Mouse (Mus musculus) left cerebral cortex, postnatal 36 days (tissue): ENCODE results near the gene Efs. TPM values are rescaled to one million over a fixed set of nuclear protein-coding genes. Genes with fewer than 3 reads are reported as not detected.
A peak's percentile ranks its signal among the peaks of the same experiment; 100 is the strongest.

Source experiments
- DNase-seq, 2 experiments: peaks; one replicate each; pipeline ENCODE4 v3.0.0; 2021 to 2022; ENCODE audit warnings: low spot score in 2 of 2, mixed read lengths in 1 of 2
- intact Hi-C: fragments of 180-260 bp; cut with DNase I; formaldehyde crosslinking; loops from one replicate; pipeline ENCODE4 v1.15.1; 2025
- total RNA-seq, 2 experiments: library from RNA; stranded (reverse); gene quantifications; 2 replicates each; pipeline ENCODE4 v1.2.3; 2021

The Efs gene
- total RNA-seq, 2 experiments from 2014 or later: 7.1 to 7.3 TPM

DNA sequence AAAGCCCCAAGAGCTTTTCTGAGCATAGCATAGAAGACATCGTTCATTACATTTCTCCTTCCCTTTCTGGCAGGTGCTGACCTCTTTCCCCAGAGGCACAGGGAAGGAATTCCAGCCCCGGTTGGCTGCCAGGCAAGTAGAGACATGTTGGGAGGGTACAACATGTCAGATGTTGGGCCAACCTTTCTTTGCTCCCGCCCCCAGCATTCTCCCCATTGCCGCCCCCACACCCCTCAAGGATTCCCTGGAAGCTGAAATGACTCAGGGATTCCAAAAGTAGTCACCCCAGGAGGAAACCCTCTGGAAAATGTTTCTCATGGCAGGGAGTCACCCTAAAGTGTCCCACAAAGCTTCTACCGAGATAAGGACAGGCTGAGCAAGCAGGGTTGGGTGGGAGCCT lies 3.9 kb upstream of the Efs start:
- no peak for DNase-seq
- intact Hi-C loops: no loop called here

DNA sequence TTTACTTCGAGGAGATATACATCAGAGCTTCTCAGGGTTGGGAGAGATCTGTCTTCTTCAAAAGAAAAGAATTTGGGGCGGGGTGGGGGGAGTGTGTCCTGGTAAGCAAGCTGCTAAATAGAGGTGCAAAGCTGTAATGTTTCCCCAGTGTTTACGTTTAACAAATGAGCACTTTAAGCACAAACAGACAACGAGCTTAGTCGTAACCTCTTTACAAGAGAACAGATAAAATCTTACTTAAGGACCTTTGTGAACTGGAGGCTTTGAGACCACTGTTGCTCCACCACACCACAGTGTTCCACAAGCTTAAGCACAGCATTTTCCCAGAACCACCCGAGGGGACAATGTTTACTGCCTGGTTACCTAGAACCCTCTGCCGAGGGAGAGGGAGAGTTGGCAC lies 1.4 kb upstream of the Efs start:
- DNase-seq: no peak
- intact Hi-C loops: no loop called here

DNA sequence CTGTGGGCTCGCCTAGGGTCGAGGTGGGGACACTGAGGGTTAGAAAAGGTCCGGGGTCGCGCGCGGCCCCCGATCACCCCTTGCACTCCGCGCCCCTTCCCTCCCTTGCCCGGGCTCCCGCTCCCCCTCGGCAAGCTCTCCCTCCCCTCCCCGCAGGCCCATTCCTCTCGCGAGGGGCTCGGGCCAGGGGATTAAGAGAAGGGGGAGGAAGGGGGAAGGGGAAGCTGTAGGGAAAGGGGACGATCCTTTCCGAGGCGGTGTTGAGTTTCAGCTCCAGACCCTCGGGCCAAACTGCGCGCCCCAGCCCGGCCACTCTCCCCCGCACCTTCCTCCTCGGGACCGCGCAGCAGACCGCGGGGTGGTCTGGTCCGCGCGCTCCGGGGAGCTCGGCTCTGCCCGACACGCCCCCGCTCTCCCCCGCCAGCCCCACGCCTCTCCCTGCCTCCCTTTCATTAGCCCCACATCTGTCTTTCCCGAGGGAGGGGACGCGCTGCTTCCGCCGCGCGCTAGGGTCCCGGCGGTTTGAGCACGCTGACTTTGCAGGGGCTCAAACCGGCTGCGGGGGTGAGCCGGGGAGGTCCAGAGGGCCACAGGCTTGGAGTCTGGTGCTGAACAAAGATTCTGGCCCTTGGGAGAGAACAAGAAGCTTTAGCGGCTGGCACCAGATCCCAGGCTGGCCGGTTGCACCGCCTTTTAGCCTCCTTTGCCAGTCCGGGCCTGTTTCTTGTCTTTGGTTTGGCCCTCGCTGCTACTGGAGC lies 654 bp upstream of the Efs start:
- no peak for DNase-seq
- intact Hi-C loops: no loop called here

DNA sequence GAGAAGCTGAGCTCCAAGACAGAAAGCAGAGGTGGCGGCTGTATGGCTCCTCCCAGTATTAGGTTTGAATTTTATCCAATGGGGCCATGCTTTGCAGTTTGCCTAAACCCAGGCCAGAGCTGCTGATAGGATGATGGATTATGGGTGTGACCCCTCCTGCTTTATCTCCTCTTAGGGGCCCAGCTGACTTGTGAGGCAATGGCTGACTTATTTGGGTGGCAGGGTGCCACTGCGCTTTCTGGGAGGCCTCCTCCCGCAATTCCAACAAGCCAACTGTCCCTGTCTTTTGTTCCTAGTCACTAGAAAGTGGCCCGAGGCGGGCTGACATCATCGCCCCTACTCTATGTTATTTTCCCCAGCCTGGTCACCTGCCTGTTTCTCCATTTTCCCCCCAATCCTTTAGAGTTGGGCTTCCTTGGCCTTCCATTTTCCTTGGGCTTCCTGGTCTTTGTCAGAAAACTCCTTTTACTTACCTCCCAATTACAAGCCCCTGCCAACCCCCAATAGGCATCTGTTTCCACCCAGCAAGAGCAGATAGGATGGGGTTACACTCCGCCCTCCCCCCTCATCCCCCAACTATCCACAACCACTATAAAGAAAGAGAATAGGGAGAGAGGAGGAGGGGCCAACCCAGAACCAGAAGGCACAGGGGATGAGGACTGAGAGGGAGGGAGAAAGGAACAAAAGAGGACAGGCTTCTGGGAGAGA lies 1.1 kb downstream of the Efs start:
- DNase-seq: no peak
- intact Hi-C loops: no loop called here

DNA sequence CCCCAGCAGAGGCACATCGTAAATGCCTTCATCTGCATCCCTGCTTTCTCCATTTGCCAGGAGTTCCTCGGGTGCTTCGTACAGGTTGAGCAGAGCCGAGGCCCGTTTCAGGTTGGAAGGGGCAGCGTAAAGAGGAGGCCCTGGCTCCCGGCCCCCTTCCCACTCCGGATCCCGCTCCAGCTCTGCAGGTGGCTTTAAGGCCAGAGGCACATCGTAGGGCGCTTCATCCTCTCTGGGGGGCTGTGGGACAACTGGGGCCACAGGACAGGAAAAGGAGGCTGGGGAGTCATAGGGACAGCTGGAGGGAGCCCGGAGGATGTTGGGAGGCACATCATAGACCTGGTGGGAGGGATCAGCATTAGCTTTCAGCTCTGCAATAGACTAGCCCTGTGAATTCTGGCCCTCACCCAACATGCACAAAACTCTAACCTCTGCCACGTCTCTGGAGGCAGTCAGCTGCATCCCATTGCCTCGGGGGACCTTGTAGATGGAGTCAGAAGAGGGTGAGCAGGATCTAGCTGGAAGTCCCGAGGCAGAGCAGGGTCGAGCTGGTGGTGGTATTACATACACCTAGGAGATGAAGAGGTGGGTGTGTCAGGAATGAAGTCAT lies 5.7 kb downstream of the Efs start:
- intact Hi-C loops: no loop called here
- DNase-seq: no peak

DNA sequence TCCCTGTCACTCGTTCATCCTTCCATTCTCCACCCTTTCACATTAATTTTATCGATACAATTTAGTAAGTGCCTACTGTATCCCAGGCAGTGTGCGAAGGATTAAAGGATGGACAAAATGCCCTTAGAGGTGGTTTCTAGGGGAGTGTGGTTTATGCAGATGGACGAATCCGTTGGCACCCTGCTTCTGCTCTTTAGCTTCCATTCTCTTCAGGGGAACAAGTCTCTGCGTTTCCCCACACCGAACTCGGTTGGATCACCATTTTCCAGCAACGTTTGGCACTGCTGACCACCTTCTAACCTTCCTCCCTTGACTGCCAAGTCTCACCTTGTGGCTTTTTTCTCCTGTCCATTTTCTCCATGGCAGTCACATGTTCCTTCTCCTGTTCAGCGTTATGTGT lies 12.6 kb downstream of the Efs start:
- intact Hi-C loops: loop anchor here (1.0 kb wide), 1 partner anchor 102 kb away; the partner anchor contains the start of gene Ngdn
- no peak for DNase-seq

DNA sequence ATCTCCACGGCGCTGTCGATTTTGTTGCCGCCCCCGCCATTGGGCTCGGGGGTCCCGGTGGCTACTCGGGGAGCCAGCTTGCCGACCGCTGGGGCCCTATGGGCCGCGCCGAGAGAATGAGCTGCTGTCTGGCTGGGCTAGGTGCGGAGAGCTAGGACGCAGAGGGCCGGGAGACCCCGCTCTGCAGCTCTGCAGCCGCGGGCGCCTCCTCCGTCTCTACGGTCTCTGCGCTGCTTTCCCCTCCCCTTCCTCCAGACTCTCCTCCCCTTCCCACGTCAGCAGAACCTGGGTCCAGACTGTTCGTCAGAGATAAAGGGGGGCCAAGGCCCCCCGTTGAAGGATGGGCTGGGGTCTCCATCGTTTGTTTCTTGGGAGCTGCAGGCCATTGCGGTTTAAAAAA lies 13.0 kb downstream of the Efs start, which contains the start of gene Slc22a17:
TSS of gene Slc22a17 (minus strand) at position 247 of the 400 bp plus-strand sequence.
- DNase-seq: peak; percentile 81 to 84
- intact Hi-C loops: loop anchor here (1.0 kb wide), 1 partner anchor 102 kb away; the partner anchor contains the start of gene Ngdn

DNA sequence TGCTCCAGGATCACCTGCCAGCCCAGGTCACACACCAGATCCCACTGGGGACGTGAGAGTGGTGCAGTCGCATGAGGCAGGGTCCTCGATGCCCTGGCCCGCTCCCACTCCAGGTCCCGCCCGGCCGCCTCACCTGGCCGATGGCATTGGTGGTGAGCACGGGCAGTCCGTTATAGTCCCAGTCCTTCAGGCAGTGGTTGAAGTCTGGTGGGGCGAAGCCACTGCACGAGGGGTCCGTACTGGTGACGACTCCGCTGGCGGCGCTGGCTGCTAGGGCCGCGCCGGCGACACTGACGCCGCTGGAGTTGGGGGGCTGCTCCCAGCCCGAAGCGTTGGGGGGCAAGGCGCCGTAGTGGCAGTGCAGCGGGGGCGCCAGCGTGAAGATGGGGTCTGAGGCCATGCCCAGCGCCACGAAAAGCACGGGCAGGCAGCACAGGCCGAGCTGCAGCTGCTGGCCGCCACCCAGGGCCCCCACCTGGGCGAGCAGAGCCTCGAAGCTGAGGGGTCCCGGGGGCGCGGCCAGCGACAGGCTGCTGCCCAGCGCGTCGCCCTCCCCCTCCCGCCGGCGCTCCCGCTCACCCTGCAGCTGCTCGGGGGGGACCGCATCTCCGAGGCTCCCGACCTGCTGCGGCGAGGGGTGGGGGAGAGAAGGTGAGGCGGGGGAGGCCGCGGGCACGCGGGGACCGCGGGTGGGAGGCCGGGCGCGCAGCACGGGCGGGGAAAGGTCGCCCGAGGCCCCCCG lies 13.6 kb downstream of the Efs start:
- no peak for DNase-seq
- intact Hi-C loops: no loop called here

DNA sequence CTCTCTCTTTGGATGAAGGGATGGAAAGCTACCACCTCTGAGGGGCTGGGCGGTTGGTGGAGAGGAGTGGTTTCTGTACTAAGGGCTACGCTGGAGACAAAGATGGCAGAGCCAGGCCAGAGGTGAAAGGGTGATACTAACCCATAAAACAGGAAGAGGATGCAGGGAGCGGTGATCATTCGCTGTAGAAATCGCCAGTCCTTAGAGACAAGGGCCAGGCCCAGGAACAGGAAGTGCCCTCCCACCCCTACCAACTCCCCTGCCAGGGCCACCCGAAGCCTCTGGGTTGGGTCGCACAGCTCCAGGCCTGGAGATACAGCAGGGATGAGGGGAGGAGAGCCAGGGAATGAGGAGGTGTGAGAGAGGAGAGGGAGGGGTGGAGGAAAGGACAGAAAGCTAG lies 17.2 kb downstream of the Efs start:
- DNase-seq: no peak
- intact Hi-C loops: no loop called here

DNA sequence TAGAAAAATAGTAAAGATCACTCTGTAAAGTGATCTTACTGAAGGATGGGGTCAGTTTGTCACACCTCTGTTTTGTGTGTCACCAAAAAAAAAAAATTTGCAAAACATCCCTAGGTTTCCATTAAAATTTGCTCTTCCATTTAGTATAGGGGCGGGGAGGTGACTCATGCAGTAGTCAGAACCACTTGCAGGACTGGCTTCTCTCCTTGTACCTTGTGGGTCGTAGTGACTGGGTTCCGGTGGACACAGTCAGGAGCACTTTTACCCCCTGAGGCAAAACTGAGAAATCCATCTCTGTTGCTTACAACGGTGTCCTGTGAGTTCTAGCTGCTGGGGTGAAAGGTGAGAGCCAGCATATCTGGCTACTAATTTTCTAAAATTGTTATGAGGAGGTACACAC lies 22.3 kb downstream of the Efs start:
- DNase-seq: no peak
- intact Hi-C loops: no loop called here

DNA sequence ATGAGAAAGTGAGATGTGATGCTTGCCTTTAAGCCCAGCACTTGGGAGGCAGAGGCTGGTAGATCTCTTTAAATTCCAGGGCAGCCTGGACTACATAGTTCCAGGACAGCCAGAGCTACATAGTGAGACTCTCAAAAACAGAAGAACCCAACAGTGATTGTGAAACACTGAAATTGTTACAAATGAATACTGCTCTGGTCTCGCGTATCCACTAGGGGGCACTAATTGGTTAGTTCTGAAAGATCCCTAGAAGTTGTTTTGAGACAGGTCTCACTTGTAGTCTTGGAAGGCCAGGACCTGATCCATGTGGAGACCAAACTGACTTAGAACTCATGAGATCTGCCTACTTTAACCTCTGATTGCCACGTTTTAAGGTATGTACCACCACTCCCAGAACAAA lies 25.5 kb downstream of the Efs start:
- peak; percentile 42 to 70 for DNase-seq
- intact Hi-C loops: loop anchor here (1.0 to 2.0 kb wide), 2 partner anchors 38 to 115 kb away; partner anchors contain the start of gene Ngdn

DNA sequence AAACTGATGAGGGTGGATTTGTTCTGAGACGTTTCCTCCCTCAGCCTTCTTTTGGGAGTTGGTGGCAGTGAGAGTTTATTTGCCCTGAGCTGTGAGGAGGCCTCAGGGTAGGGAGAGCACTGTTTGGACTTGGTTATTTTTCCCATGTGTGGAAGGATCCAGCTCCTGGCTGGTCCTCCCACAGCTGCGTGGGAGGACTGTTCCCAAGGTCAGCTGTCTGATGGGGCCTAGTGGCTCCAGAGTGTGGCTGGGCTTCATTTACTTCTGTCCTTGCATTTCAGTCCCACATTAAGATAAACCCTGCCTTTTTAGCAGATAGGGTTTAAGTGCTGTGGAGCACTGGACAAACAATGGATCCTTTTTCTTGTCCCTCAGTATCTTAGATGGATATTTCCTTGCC lies 28.5 kb downstream of the Efs start:
- intact Hi-C loops: loop anchor here (5.0 kb wide), 1 partner anchor 195 kb away; the partner anchor contains the start of genes Thtpa and Zfhx2
- no peak for DNase-seq

DNA sequence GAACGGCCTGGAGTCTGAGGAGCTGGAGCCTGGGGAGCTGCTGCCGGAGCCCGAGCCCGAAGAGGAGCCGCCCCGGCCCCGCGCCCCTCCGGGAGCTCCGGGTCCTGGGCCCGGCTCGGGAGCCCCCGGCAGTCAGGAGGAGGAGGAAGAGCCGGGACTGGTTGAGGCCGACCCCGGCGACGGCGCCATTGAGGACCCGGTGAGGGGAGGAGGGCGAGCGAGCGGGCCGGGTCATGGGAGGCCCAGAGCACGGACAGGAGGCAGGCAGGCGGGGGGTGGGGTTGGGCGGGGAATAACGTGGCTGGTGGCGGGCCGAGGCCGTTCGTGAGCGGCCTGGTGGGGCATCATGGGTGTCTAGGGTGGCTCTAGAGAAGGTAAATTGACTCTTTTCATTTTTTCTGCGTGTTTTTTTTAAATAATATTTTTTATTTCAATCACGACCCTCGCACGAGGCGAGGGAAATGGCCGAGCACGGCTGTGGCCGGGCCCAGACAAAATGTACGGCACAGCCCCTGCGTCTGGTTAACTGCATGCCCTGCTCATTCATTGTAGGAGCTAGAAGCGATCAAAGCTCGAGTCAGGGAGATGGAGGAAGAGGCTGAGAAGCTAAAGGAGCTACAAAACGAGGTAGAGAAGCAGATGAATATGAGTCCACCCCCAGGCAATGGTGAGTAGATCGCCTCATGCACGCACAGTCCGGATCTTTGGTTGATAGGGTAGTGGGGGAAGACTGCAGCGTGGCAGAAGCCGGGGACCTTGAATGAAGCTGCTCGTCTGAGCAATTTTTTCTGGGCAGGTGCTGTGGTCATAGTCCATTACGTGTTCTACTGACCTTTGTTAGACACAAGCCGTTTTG lies 31.4 kb downstream of the Efs start:
- peak; percentile 64 to 70 for DNase-seq
- intact Hi-C loops: loop anchor here (5.0 kb wide), 1 partner anchor 198 kb away; the partner anchor contains the start of genes Thtpa and Zfhx2

DNA sequence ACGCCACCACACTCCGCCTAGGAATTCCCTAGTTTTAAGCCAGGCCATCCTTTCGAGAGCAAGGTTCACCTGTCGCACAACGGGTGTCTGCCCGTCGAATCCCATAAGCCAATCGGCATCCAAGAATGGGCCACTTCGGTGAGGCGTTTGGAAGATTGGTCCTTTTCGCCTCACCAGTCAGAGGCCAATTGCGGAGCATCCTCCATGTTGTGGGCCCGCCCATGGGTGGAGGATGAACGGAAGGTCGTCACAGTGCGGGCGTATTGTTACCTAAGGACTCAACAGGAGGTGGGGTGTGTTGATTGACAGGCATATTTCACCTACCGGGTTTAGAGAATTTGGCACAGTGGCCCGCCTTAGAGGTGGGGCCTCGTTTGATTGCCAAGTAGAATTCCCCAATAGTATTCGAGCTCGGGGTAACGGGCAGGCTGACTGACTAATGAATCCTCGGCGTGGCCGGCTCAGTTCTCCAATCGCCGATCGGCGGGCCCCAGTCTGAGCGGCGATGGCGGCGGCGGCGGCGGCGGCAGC lies 32.2 kb downstream of the Efs start:
- peak; percentile 97 to 98 for DNase-seq
- intact Hi-C loops: no loop called here

DNA sequence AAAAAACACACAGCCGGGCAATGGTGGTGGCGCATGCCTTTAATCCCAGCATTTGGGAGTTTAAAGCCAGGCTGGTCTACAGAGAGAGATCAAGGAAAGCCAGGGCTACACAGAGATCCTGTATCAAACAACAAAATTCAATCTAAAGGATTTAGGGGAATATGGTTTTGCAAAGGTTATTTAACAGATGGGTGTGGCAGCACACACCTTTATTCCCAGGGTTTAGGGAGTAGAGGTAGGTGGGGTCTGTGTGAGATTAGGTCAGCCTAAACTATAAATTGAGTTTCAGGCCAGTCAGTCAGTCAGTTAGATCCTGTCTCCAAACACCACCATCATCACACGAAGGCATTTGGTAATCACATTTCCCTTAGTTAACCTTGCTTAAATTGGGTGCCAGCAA lies 33.7 kb downstream of the Efs start, which contains the start of gene Pabpn1:
TSS of gene Pabpn1 (plus strand) at position 301 of the 400 bp plus-strand sequence.
- intact Hi-C loops: no loop called here
- no peak for DNase-seq

DNA sequence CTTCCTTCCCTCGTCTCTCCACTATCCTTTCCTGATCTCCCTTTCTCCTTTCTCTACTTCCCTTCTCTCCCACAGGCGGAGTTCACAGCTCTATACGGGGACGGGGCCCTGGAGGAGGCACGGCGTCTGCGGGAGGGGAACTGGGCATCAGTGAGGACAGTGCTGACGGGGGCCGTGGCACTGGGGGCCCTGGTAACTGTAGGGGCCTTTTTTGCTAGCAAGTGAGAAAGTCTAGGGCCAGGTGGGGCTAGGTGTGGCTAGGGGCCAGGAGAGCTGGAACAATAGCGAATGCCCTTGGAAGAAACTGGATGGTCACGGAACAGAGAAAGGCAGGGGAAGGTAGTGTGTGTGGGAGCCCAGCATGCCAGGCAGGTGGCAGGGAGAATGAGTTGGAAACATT lies 40.6 kb downstream of the Efs start:
- DNase-seq: no peak

DNA sequence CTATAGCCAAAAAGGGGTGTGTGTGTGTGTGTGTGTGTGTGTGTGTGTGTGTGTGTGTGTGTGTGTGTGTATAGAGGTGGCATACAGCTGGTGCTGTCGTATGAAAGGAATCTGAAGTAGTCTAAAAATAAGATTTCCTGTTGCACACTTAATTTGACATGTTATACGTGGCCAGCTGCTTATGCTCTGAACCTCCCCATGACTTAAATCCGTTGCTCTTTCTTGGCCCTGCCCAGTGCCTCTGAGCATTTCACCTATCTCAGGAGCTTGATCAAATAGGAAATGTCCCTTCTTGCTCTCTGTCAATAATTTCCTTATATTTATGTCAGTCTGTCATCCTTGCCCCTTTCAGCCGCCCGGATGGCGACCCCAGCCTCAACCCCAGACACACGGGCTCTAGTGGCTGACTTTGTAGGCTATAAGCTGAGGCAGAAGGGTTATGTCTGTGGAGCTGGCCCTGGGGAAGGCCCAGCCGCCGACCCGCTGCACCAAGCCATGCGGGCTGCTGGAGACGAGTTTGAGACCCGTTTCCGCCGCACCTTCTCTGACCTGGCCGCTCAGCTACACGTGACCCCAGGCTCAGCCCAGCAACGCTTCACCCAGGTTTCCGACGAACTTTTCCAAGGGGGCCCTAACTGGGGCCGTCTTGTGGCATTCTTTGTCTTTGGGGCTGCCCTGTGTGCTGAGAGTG lies 41.8 kb downstream of the Efs start:
- intact Hi-C loops: no loop called here
- no peak for DNase-seq

More for the DNA sequence above, 40.6 kb downstream of the Efs start:
- intact Hi-C loops: no loop called here
